Mouse (Mus musculus) lung, embryonic 14.5 days (tissue): ENCODE measurements around the gene Atp6v1g2. TPM values are rescaled to one million over a fixed set of nuclear protein-coding genes. Genes with fewer than 3 reads are reported as not detected.
A peak's percentile ranks its signal among the peaks of the same experiment; 100 is the strongest.

Source experiments
- ATAC-seq: fragments of 200-750 bp; cut with Nextera tagmentation; 2 replicates; pipeline ENCODE4 v1.8.0; 2017; ENCODE audit warnings: mild to moderate bottlenecking, moderate TSS enrichment, moderate library complexity; ENCODE audit not compliant: insufficient read depth
- DNase-seq: peaks from one replicate; pipeline ENCODE4 v3.0.0-alpha.2; 2015
- H3K27ac ChIP-seq: fragments of 300-500 bp; sonication (generic); 2 replicates; pipeline ENCODE4 v1.5.1; 2014; ENCODE audit warnings: low read depth, mild to moderate bottlenecking, moderate library complexity
- H3K27me3 ChIP-seq: fragments of 300-500 bp; sonication (generic); 2 replicates; pipeline ENCODE4 v1.6.1; 2014; ENCODE audit warnings: low read length, control low read depth; ENCODE audit not compliant: insufficient read depth
- H3K36me3 ChIP-seq: fragments of 300-500 bp; sonication (generic); 2 replicates; pipeline ENCODE4 v1.6.1; 2014; ENCODE audit warnings: control low read depth; ENCODE audit not compliant: insufficient read depth
- H3K4me1 ChIP-seq: fragments of 300-500 bp; sonication (generic); 2 replicates; pipeline ENCODE4 v1.6.1; 2014; ENCODE audit warnings: antibody characterized with exemption, control low read depth; ENCODE audit not compliant: insufficient read depth
- H3K4me2 ChIP-seq: fragments of 300-500 bp; sonication (generic); 2 replicates; pipeline ENCODE4 v1.6.1; 2014; ENCODE audit warnings: mild to moderate bottlenecking
- H3K4me3 ChIP-seq: fragments of 300-500 bp; sonication (generic); 2 replicates; pipeline ENCODE4 v1.5.1; 2014; ENCODE audit warnings: low read depth, low read length
- H3K9ac ChIP-seq: fragments of 300-500 bp; sonication (generic); 2 replicates; pipeline ENCODE4 v1.6.1; 2014
- H3K9me3 ChIP-seq: fragments of 300-500 bp; sonication (generic); 2 replicates; pipeline ENCODE4 v1.6.1; 2016; ENCODE audit warnings: low read depth, low read length, control low read depth
- CTCF ChIP-seq: IDR thresholded peaks from 2 replicates; pipeline ENCODE4 v1.5.1; 2016; ENCODE audit warnings: antibody characterized with exemption, low read depth
- WGBS: fragments of 180-500 bp; shearing (Covaris S2); extraction: QIAGEN DNeasy Blood & Tissue Kit; methylation state at CpG from one replicate; pipeline ENCODE4 v1.1.7; 2014; 5-methylcytosine and 5-hydroxymethylcytosine counted together
- polyA plus RNA-seq: library from polyadenylated mRNA; unstranded; fragments of >200 nt; fragmentation: Nextera tagmentation; extraction: Ambion mirVana; gene quantifications from 2 replicates; pipeline ENCODE4 v1.2.1, GENCODE M21; 2014

The Atp6v1g2 gene
- polyA plus RNA-seq, 1 experiment from 2014 or later = 3.7 TPM

DNA sequence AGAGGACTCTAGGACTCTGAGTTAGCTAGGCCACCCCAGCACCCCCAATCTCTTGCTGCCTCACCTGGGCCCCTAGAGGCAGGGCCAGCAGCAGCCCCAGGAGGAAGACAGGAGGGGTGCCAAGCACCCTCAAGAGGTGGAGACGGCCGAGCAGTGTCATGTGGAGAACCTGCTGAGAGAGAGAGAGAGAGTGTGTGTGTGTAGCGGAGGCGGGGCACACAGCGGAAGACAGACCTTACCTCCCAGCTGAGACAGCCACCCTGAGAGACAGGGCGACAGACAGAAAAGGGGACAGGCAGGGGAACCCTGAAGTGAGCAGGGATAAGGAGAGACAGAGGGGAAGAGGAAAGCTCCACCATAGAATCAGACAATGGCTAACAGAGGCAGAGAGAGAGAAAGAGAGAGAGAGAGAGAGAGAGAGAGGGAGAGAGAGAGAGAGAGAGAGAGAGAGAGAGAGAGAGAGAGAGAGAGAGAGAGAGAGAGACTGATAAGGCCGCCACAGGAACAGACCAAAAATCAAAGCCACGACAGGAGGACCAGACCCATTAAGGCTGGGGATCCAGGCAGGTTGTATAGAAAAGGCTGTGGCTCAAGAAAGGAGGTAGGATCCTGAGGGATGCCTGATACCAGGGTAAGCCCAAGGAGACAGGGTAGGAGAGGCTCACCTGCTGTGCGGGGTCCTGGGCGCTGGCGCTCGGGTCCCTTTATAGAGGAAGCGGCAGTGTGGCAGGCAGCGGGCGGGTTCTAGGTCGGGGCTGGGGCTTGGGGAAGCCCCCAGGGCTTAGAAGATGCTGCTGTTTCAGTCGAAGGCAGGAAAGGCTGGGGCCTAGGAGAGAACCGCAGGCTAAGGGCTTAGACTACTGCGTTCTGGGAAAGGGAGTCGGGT lies 28.7 kb upstream of the Atp6v1g2 start, which contains the start of gene Lta:
TSS of gene Lta (minus strand) at position 858 of the 886 bp plus-strand sequence.
- no peak within 1 kb of the TSS for H3K27ac ChIP-seq
- H3K27me3 ChIP-seq = peaks cover 21% of the 10 kb centered on the region
- no peak for TF ChIP-seq CTCF
- ATAC-seq (no peak), DNase-seq (no peak)
- no peak within 1 kb of the TSS for H3K4me2 ChIP-seq
- no peaks in the 10 kb centered on the region for H3K9me3 ChIP-seq
- no peak within 1 kb of the TSS; the same call in 1 of the 2 replicates for H3K9ac ChIP-seq
- no peak within 1 kb of the TSS for H3K4me3 ChIP-seq
- H3K4me1 ChIP-seq = no peaks in the 10 kb centered on the region
- no peaks in the 10 kb centered on the region for H3K36me3 ChIP-seq
- WGBS = 22% methylated on average over 20 of the region's 20 CpGs

GRCm38 (mm10) chr17:35205380-35205769 lies 28.1 kb upstream of the Atp6v1g2 start:
- Histone ChIP-seq H3K4me1 (no peaks in the 10 kb centered on the region), H3K9ac (no peak overlapping the region; the same call in 1 of the 2 replicates), H3K27me3 (peaks cover 21% of the 10 kb centered on the region), H3K9me3 (no peaks in the 10 kb centered on the region), H3K4me3 (no peak overlapping the region), H3K4me2 (no peak overlapping the region), H3K36me3 (no peaks in the 10 kb centered on the region), H3K27ac (no peak overlapping the region)
- DNase-seq = no peak
- no peak for TF ChIP-seq CTCF
- 46% methylated on average over 10 of the region's 10 CpGs for WGBS
- ATAC-seq = no peak

DNA sequence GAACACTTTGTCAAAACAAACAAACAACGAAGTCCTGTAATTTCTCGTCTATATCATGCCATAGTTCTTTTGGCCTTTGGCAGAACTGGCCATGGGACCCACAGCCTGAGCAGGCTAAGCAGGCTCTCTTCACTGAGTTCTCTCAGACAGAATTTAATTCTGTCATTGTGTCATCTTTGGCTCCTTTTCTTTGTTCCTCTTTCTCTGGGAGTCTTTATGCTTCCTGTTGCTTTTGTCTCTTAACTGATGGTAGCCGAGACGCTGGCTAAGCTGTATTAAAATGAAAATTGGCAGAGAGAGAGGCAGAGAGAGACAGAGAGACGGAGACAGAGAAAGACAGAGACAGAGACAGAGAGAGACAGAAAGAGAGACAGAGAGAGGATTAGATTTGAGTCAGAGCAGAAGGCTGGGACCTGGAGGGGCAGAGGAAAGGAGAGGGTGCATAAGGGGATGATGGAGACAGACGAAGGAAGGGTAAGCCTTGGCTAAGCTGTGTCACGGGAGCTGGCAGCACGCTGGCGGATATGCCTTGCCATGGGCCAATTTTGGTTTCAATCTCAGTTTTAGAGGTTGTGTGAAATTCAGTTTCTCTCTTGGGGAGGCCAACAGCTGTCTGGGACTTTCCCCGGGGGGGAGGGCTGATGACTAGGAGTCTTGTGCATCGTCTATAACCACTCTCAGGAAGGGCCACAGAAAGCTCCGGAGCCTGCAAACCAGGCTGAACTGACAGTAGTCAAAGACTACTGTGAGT lies 23.5 kb upstream of the Atp6v1g2 start:
- DNase-seq (no peak), ATAC-seq (no peak)
- Histone ChIP-seq H3K4me3 (no peak overlapping the region), H3K4me1 (no peaks in the 10 kb centered on the region), H3K9ac (no peak overlapping the region), H3K27me3 (no peaks in the 10 kb centered on the region; the same call in 1 of the 2 replicates), H3K9me3 (no peaks in the 10 kb centered on the region), H3K27ac (no peak overlapping the region), H3K36me3 (no peaks in the 10 kb centered on the region), H3K4me2 (no peak overlapping the region)
- 70% methylated on average over 12 of the region's 12 CpGs for WGBS
- TF ChIP-seq CTCF = no peak

DNA sequence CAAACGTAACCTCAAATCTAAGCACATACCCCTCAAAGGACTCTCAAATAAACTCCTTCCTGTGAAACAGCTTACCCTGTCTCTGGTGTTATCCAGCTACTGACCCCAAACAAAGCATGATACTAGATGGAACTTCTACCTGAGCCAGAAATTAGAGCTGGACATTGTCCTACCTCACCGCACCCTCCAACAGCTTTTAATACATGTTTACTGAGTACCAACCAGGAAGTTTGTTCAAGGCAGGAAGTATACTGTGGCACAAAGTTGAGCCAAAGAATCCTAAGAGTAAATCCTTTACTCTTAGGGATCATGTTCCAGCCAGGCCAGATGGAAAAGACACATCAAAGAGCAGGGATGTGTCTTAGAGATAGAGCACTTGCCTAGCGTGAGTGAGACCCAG lies 22.9 kb upstream of the Atp6v1g2 start:
- ATAC-seq (no peak), DNase-seq (no peak)
- H3K36me3 ChIP-seq = no peaks in the 10 kb centered on the region
- no peak overlapping the region for H3K9ac ChIP-seq
- no peak overlapping the region for H3K27ac ChIP-seq
- no peak overlapping the region for H3K4me3 ChIP-seq
- no peak for TF ChIP-seq CTCF
- no peaks in the 10 kb centered on the region for H3K9me3 ChIP-seq
- no peaks in the 10 kb centered on the region for H3K27me3 ChIP-seq
- H3K4me1 ChIP-seq = no peaks in the 10 kb centered on the region
- 48% methylated on average over 3 of the region's 3 CpGs for WGBS
- no peak overlapping the region for H3K4me2 ChIP-seq

DNA sequence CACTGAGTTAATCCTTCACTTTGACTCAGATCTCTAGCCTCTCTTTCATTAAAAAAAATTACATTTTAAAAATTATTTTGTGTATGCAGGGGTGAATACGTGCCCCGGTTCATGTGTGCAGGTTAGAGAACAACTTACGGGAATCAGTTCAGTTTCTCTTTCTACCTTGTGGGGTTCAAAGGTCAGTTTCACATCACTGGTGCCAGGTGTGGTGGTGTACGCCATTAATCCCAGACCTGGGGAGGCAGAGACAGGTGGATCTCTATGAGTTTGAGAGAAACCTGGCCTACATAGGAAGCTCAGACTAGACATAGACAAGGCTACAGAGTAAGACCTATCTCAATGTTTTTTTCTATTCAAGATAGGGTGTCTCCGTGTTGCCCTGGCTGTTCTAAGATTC lies 20.4 kb upstream of the Atp6v1g2 start:
- no peaks in the 10 kb centered on the region for H3K36me3 ChIP-seq
- H3K4me2 ChIP-seq = no peak overlapping the region
- DNase-seq = no peak
- TF ChIP-seq CTCF = no peak
- H3K27me3 ChIP-seq = no peaks in the 10 kb centered on the region
- no peak overlapping the region for H3K27ac ChIP-seq
- no peak overlapping the region for H3K9ac ChIP-seq
- H3K4me3 ChIP-seq = no peak overlapping the region
- no peaks in the 10 kb centered on the region for H3K4me1 ChIP-seq
- no peak for ATAC-seq
- no peaks in the 10 kb centered on the region for H3K9me3 ChIP-seq
- WGBS = 88% methylated on average over 5 of the region's 5 CpGs

- peaks cover 23% of the 10 kb centered on the region for H3K36me3 ChIP-seq
- no peak for TF ChIP-seq CTCF
- H3K27ac ChIP-seq = peak overlapping the region; percentile 46
- DNase-seq (peak; percentile 61), ATAC-seq (peak; percentile 58; the same call in 1 of the 2 replicates)
- no peaks in the 10 kb centered on the region for H3K27me3 ChIP-seq
- 64% methylated on average over 18 of the region's 18 CpGs for WGBS
- 0 out of 2 replicates have a peak overlapping the region, but pooled peaks have one; percentile 13 for H3K9ac ChIP-seq
- H3K4me2 ChIP-seq = 0 out of 2 replicates have a peak overlapping the region, but pooled peaks have one; percentile 23
- H3K4me1 ChIP-seq = no peaks in the 10 kb centered on the region
- H3K4me3 ChIP-seq = no peak overlapping the region
- H3K9me3 ChIP-seq = no peaks in the 10 kb centered on the region
These were observed 14.8 kb upstream of the Atp6v1g2 start for GRCm38 (mm10) chr17:35218516-35219193.
